8 mouse cellular contexts compared by ENCODE assay signal in genomic region chr9:44965833-44966466, GRCm38 (mm10). TPM values are rescaled to one million over a fixed set of nuclear protein-coding genes. Genes with fewer than 3 reads are reported as not detected.
DNase-seq lines count a peak whose midpoint lies in the region; ATAC-seq and TF ChIP-seq lines count a peak whose summit lies in the region.

No protein-coding gene starts in this region.

- no peaks in the 10 kb centered on the region for H3K9me3 ChIP-seq in hindbrain, embryonic 12.5 days (replicated peaks)
- H3K9me3 ChIP-seq in midbrain, embryonic 14.5 days (ENCODE audit: control insufficient read depth, low read length), result no peaks in the 10 kb centered on the region

- H3K4me3 ChIP-seq in bone marrow, adult 2 months (replicated peaks; ENCODE audit: control insufficient read depth, low read depth, low read length), result peak overlapping the region; percentile 69
- peak overlapping the region; percentile 86 for H3K4me3 ChIP-seq in hindbrain, embryonic 12.5 days
- H3K4me3 ChIP-seq in midbrain, embryonic 14.5 days (replicated peaks; ENCODE audit: low read depth, low read length), result peak overlapping the region; percentile 57

- peak overlapping the region; percentile 82; the same call in 1 of the 2 replicates for H3K9ac ChIP-seq in hindbrain, embryonic 12.5 days
- peak overlapping the region; percentile 42; the same call in 1 of the 2 replicates for H3K9ac ChIP-seq in midbrain, embryonic 14.5 days (replicated peaks; ENCODE audit: low read length)

- 0 out of 2 replicates have a peak, but pooled peaks cover 4% of the 10 kb centered on the region for H3K27me3 ChIP-seq in hindbrain, embryonic 12.5 days
- H3K27me3 ChIP-seq in midbrain, embryonic 14.5 days (ENCODE audit: control insufficient read depth, insufficient read depth, low read length), result no peaks in the 10 kb centered on the region

- peak overlapping the region; percentile 82 for H3K4me2 ChIP-seq in hindbrain, embryonic 12.5 days (replicated peaks)
- peak overlapping the region; percentile 72 for H3K4me2 ChIP-seq in midbrain, embryonic 14.5 days (ENCODE audit: low read length)

- no peak for TF ChIP-seq CTCF in bone marrow, adult 2 months (IDR thresholded peaks at IDR 0.05; ENCODE audit: control insufficient read depth, insufficient read depth, low read length)

- DNase-seq in kidney, adult 9 months, result peak; percentile 16
- no peak for DNase-seq in kidney, postnatal 36 days
- no peak for DNase-seq in midbrain, embryonic 14.5 days
- no peak for DNase-seq in layer of hippocampus, adult 11-12 months (ENCODE audit: low spot score)
- no peak for DNase-seq in layer of hippocampus, adult 9-10 months (ENCODE audit: low spot score)
- DNase-seq in gastrocnemius, postnatal 4 days (ENCODE audit: low spot score in 2 of 2), result no peak

- WGBS in bone marrow, adult 2 months, result 14% methylated on average over 10 of the region's 10 CpGs
- WGBS in hindbrain, embryonic 12.5 days, result 14% methylated on average over 10 of the region's 10 CpGs
- 17% methylated on average over 10 of the region's 10 CpGs for WGBS in midbrain, embryonic 14.5 days

- TF ChIP-seq POLR2A in bone marrow, adult 2 months (IDR thresholded peaks at IDR 0.05; ENCODE audit: borderline replicate concordance, control insufficient read depth, low read depth, low read length), result no peak

- H3K27ac ChIP-seq in bone marrow, adult 2 months (ENCODE audit: control insufficient read depth, insufficient read depth, low read depth, low read length, poor library complexity), result peak overlapping the region; percentile 58; the same call in 1 of the 2 replicates
- H3K27ac ChIP-seq in hindbrain, embryonic 12.5 days, result peak overlapping the region; percentile 23; the same call in 1 of the 2 replicates
- peak overlapping the region; percentile 76 for H3K27ac ChIP-seq in midbrain, embryonic 14.5 days (replicated peaks; ENCODE audit: low read depth, low read length)

- H3K36me3 ChIP-seq in hindbrain, embryonic 12.5 days, result peaks cover 14% of the 10 kb centered on the region; the same call in 1 of the 2 replicates
- peaks cover 13% of the 10 kb centered on the region; the same call in 1 of the 2 replicates for H3K36me3 ChIP-seq in midbrain, embryonic 14.5 days (ENCODE audit: control insufficient read depth, insufficient read depth, low read length)

- H3K4me1 ChIP-seq in bone marrow, adult 2 months (ENCODE audit: control insufficient read depth, insufficient read depth, low read length), result no peaks in the 10 kb centered on the region; the same call in 1 of the 2 replicates
- H3K4me1 ChIP-seq in hindbrain, embryonic 12.5 days, result peaks cover 13% of the 10 kb centered on the region
- H3K4me1 ChIP-seq in midbrain, embryonic 14.5 days (ENCODE audit: control insufficient read depth, insufficient read depth, low read length), result peaks cover 14% of the 10 kb centered on the region

- no peak; the same call in 1 of the 2 replicates for ATAC-seq in hindbrain, embryonic 12.5 days (ENCODE audit: low FRiP score)
- ATAC-seq in midbrain, embryonic 14.5 days (ENCODE audit: low FRiP score, low TSS enrichment), result peak; percentile 44; the same call in 1 of the 2 replicates

RNA-seq across cellular contexts. Expression of gene Ube4a, which starts 0.6 kb away (rescaled TPM):
- 11.1 and 18.8 TPM in 2 replicates for polyA plus RNA-seq in bone marrow, adult 2 months (2011; ENCODE audit: insufficient read depth, insufficient read length, low replicate concordance, missing spikeins)
- polyA plus RNA-seq in hindbrain, embryonic 12.5 days (2016; fragmentation: Nextera tagmentation; extraction: Ambion mirVana), result 36.0 and 40.4 TPM in 2 replicates
- 53.0 and 59.0 TPM in 2 replicates for polyA plus RNA-seq in midbrain, embryonic 14.5 days (2014; fragmentation: Nextera tagmentation; extraction: Ambion mirVana)
- 10 to 100 TPM; 41.2 to 43.0 TPM for total RNA-seq in gastrocnemius, postnatal 4 days (2021)

RNA-seq across cellular contexts. Expression of gene Cd3g, which starts 14.3 kb away (rescaled TPM):
- 5.4 and 7.0 TPM in 2 replicates for polyA plus RNA-seq in bone marrow, adult 2 months (2011; ENCODE audit: insufficient read depth, insufficient read length, low replicate concordance, missing spikeins)
- polyA plus RNA-seq in hindbrain, embryonic 12.5 days (2016; fragmentation: Nextera tagmentation; extraction: Ambion mirVana), result not detected in 2 replicates
- not detected in 2 replicates for polyA plus RNA-seq in midbrain, embryonic 14.5 days (2014; fragmentation: Nextera tagmentation; extraction: Ambion mirVana)
- total RNA-seq in gastrocnemius, postnatal 4 days (2021), result under 1 TPM in 1 of 2 experiments, not detected in 1; 0.88 TPM

RNA-seq across cellular contexts. Expression of gene Cd3d, which starts 15.6 kb away (rescaled TPM):
- 8.8 and 17.2 TPM in 2 replicates for polyA plus RNA-seq in bone marrow, adult 2 months (2011; ENCODE audit: insufficient read depth, insufficient read length, low replicate concordance, missing spikeins)
- not detected in 2 replicates for polyA plus RNA-seq in hindbrain, embryonic 12.5 days (2016; fragmentation: Nextera tagmentation; extraction: Ambion mirVana)
- not detected in 2 replicates for polyA plus RNA-seq in midbrain, embryonic 14.5 days (2014; fragmentation: Nextera tagmentation; extraction: Ambion mirVana)
- under 1 TPM in 1 of 2 experiments, not detected in 1; 0.42 TPM for total RNA-seq in gastrocnemius, postnatal 4 days (2021)

RNA-seq across cellular contexts. Expression of gene Cd3e, which starts 43.5 kb away (rescaled TPM):
- 1.8 and 4.8 TPM in 2 replicates for polyA plus RNA-seq in bone marrow, adult 2 months (2011; ENCODE audit: insufficient read depth, insufficient read length, low replicate concordance, missing spikeins)
- polyA plus RNA-seq in hindbrain, embryonic 12.5 days (2016; fragmentation: Nextera tagmentation; extraction: Ambion mirVana), result 0.22 TPM in 1 of 2 replicates, not detected in the other
- not detected in 2 replicates for polyA plus RNA-seq in midbrain, embryonic 14.5 days (2014; fragmentation: Nextera tagmentation; extraction: Ambion mirVana)
- 1 to 10 TPM in 1 of 2 experiments, under 1 TPM in 1; 0.39 to 1.1 TPM for total RNA-seq in gastrocnemius, postnatal 4 days (2021)

RNA-seq across cellular contexts. Expression of gene Atp5l, which starts 45.4 kb away (rescaled TPM):
- 242 and 287 TPM in 2 replicates for polyA plus RNA-seq in bone marrow, adult 2 months (2011; ENCODE audit: insufficient read depth, insufficient read length, low replicate concordance, missing spikeins)
- polyA plus RNA-seq in hindbrain, embryonic 12.5 days (2016; fragmentation: Nextera tagmentation; extraction: Ambion mirVana), result 489 and 578 TPM in 2 replicates
- polyA plus RNA-seq in midbrain, embryonic 14.5 days (2014; fragmentation: Nextera tagmentation; extraction: Ambion mirVana), result 698 and 917 TPM in 2 replicates
- total RNA-seq in gastrocnemius, postnatal 4 days (2021), result 100 to 1,000 TPM; 631 to 643 TPM

Comparison
In these comparisons a context has a peak if more than half of its experiments do, and no peak if none do; other contexts are left out.
1. H3K27ac ChIP-seq: peak in every context shown above with its lines; median percentile 76 in midbrain, embryonic 14.5 days; 58 in bone marrow, adult 2 months; 23 in hindbrain, embryonic 12.5 days.